Mouse (Mus musculus) natural killer cell, adult 2 months (primary cell): ENCODE results near the gene Ncoa1.
"Not testable (repeated sequence)": the region's sequence is repeated elsewhere in the genome, so short reads cannot be mapped to it uniquely, and the experiment has no call there.

Experiments
- DNase-seq, 2 experiments: peaks; one replicate each; pipeline ENCODE4 v3.0.0; 2022; ENCODE audit warnings: low spot score in 2 of 2

Ncoa1 gene

DNA sequence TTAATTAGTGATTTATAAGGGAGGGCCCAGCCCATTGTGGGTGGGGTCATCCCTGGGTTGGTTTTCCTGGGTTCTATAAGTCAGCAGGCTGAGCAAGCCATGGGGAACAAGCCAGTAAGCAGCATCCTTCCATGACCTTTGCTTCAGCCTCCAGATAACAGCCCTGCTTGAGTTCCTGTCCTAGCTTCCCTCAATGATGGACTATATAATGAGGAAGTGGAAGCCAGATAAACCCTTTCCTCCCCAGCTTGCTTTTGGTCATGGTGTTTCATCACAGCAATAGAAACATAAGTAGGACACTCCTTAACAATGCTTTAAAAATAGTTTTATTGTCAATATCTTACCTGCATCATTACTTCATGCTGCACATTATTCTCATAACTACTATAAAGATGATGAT, 163.2 kb downstream of the Ncoa1 start:
- no peak for DNase-seq

DNA sequence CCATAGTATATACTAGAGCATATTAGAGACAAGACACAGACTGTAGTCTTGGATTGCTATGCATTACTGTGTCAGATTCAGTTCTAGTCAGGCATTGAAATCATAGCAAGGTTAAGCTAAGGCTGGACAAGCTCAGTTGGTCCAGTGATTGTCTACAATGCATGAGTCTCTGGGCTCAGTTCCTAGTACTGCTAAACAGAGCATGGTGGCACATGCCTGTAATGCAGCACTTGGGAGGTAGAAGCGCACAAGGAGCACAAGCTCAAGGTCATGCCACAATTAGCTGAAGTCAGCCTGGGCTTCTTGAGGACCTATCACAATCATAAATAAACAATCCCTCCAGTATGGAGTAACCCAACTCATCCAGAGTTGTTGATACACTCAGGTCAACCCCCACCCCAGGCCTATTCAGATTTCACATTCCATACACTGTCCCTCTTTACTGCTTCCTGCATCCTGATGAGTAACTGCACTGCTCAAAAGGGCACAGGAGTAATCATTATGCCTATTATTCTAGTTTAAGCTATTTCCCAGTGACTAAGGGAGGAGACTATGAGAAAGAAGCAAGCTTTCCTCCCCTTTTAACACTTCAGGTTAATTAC, 170.2 kb downstream of the Ncoa1 start:
- no peak for DNase-seq

DNA sequence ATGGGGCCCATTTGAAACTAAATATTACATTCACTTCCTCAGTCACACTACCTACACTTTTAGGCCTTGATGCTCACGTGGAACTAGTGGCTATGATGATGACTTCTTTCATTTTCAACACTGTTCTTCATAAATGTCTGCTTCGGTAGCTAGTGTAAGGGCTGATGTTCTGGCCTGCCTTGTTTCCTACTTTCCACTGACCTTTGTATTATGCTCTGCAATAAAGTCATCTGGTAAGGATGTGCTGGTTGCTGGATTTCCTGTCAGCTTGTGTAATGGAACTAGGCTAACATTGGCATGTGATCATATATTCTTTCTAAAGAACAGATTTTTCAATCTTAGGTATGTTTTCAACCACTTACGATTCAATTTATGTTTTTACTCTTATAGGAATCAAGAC, 177.7 kb downstream of the Ncoa1 start:
- DNase-seq: no peak

DNA sequence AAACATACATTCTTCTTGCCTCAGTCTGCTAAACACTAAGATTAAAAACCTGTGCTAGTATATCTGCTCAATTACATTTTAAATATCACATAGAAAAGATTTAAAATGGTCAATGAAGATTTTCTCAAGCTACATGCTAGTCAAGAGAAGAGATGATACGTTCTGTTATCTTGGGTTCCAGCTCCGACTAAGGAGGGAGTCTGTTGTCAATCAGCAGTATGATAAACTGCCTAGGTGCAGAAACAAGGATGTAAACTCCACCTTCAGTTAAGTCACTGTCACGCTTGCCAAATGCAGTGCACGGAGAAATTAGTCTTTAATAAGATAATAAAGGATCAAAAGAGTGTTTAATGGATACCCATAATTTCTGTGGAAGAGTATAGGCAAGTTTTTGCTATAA, 178.4 kb downstream of the Ncoa1 start:
- DNase-seq: no peak

DNA sequence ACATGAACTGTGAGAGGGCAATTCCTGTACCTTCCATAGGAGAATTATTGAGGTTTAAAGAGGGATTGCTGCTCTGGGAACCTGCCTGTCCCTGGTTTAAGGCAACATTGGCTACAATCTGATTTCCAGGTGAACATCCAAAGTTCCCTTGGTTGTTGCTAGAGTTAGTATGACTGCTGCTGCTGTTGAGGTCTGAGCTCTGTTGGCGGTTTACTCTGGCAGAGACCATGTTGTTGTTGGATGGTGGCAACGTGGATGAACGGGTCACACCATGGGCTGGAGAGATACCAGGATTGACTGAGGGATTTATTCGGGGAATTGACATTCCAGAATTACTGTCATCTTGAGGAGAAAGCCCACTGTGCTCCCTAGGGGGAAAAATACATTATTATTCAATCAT, 181.1 kb downstream of the Ncoa1 start:
- no peak for DNase-seq

DNA sequence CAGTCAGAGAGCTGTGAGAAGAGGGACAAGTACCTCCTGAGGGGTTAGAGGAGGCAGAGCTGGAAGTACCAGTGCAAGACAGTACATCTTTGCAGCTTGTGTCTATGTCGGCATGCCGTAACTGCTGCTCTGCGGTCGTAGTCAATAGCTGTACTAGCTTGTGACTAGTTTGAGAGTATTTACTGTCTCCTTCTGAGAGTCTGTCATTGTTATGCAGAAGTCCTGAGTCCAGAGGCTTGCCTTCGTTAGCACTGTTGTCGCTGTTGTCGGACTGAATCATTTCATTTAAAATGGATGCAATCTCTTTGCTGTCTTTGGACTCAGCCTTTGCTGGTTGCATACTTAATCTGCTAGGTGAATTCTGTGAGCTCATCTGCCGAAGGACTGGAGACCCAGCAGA, 181.7 kb downstream of the Ncoa1 start:
- no peak for DNase-seq

DNA sequence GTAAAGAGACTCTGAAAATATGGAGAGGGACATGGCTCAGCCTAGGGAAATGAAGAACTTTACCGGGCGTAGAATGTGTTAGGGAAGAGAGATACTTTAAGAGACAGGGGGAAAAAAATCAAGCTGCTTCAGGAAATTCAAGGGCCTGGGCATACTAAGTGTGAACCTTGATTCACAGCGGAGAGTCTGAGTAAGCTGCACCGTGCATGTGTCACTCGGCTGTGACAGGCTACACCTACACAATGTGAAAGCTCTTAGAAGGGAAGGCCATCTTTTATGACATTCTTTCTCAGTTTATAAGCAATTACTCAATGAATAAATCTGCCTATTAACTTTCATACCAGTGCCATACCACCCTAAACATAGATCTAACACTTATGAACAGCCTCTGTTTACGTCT, 183.2 kb downstream of the Ncoa1 start:
- no peak for DNase-seq

DNA sequence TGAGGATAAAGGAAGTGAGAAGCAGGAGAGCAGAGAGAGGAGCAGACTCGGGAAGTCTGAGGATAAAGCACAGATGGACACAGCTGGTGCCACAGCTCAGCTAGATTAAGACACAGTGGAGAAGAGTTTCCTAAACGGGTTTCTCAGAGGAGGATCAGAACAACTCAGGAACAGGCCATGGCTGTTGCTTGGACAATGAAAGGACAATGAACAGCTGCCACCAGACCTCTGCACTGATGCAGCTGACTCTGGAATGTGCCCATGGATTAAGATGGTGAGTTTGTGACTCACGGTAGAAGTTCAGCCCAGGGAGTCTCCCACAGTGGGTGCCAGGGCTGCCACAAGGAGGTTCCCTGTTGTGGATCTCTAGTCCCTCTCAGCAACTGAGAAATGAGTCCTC, 191.8 kb downstream of the Ncoa1 start:
- DNase-seq: no peak

DNA sequence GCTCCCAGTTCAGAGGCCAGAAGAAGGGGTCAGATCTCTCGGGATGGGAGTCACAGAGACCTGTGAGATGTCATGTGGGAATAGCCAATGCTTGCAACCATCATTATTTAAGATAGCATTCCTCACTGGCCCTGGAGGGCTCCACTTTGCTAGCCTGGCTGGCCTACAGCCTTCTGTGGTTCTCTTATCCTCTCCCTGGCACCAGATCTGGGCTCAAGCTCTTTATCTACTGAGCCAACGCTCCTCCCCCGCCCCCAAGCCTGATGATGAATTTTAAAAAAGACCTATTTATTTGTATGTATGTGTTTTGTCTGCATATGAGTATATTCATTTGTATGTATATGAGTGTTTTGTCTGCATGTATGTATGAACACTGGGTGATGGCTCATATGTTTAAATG, 197.1 kb downstream of the Ncoa1 start:
- DNase-seq: no peak

DNA sequence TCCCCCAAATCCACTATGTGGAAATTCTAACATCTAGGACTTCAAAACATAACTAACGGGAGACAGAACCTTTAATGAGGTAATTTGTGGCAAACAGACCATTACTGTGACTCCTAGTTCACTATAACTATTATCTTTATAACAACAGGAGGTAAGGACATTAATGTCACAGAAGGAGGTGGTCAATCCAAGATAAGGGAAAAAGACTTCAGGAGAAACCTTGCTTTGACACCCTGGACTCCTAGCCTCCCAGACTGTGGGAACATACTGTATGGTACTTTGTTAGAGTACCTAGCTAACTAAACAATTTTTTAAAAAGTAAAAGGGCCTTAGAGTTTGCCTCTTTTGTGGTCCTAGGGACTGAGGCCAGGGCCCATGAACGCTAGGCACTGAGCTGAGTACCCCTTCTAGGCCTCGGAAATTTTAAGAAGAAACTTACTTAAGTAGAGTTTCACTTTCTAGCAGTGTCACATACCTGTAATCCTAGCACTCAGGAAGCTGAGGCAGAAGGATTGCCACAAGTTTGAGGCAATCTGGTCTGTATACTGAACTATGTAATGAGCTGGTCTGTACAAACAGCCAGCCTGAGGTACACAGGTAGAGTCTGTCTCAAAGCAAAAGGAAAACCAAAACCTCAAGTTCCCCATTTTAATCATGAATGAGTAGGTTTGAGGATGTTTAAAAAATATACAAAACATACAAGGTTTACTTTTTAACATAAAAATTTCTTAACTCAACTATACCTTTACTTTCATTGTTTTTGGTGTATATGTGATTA, 197.8 kb downstream of the Ncoa1 start:
- DNase-seq: peak in 1 of 2 experiments; percentile 21

DNA sequence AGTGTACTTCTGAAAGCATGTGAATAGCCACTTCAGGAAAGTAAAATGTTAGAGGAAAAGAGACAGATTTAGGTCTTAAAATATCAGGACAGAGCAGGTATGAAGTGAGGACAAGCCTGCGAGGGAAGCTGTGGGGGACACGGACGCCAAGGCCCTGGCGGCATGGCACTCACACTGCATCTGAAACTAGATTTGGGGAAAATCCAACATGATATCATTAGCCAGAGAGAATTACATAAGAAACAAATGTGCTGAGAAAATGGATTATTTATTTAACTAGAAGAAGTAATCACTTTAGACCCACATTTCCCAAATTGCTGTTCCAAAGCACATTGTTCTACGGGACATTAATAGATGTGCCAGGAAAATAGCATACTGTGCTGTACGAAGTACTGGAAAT, 205.9 kb downstream of the Ncoa1 start:
- DNase-seq: no peak

DNA sequence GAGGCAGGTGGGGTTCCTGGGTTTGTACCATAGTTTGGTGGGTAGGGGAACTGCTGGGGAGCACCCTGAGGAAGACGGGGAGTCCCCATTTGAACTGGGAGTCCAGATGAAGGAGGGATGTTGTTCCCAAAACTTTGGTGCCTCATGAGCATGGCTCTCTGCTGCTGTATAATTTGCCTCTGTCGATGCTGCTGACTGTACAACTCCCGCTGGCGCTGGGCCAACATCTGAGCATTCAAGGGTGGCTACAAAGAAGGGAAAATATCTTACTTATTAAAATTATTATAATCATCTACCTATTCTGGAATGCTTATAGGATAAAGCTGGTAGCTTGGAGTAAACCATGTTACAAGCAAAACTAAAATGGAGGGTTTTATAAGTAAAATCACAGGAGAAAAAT, 209.2 kb downstream of the Ncoa1 start:
- no peak for DNase-seq

DNA sequence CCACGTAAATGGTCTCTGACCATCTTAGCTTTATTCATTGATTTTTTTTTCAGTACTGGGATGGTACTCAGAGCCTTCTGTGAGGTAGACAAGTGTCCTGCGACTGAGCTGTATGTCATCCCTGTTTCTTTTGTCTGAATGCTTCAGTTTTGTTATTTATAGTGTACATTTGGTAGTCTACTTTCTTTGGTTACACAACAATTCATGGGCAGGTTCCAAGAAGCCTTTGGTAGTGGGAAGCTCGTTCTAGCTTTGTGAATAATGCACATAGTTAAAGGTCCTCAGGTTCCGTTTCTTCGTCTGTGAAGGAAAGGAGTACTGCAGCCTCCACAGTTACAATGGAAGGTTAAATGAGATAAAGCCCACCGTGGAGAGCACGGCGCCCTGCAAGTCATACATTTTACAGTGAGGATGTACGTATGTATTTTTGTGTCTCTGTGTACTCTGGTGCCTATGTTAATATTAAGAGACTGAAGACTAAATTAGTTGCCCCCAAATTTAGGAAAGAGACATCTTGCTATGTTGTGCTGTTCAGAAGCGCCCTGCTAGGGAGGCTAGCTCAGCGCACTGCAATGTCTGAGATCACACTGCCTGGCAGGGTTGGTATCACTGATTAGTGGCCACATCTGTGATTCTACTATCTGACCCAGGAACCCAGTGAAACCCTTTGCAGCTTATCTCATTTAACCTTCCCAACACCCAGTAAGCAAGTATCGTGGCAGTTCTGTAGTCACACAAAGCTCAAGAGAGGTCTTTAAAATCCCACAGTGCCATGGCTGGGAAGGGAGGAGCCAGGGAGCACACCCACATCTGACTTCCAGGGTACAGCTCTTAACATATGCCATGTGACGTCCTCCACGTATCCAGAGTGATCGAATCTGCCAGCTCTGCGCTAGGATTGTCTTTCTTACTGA, 224.0 kb downstream of the Ncoa1 start:
- DNase-seq: no peak

DNA sequence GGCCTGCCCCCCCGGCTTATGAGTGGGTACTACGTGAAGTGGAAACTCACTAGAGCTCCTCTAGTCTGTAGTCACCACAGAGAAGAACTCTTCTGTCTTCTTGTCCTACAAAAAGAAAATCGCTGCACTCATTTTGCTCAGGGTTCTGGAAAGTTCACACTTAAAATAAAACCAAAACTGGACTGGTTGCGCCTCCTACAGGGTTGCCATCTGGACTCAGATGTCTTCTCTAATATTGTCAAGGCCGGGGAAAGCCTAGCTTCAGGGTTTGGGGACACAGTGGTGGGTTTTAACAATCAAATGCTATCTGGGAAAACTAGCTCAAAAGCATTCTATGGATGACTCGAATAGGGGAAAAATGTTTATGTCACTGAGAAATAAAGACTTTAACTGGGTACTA, 227.2 kb downstream of the Ncoa1 start:
- no peak for DNase-seq

DNA sequence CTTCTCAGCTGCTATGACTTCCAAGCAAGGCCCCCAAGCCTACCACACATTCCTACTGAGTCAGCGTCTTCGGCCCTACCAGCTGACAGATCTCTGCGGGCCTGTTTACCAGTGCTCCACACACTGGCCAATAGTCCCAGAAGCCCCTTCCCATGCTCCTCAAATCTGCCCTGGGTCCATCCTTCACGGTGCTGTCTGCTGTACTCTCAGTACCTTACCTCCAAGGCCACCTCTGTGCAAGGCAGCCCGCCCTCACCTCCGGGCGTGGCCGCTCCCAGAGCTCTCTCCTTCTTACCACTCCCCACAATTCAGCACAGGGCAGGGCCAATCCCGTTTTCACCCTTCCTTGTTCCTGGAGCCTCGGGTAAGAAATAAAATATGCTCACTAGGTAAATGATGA, 231.2 kb downstream of the Ncoa1 start:
- DNase-seq: no peak

DNA sequence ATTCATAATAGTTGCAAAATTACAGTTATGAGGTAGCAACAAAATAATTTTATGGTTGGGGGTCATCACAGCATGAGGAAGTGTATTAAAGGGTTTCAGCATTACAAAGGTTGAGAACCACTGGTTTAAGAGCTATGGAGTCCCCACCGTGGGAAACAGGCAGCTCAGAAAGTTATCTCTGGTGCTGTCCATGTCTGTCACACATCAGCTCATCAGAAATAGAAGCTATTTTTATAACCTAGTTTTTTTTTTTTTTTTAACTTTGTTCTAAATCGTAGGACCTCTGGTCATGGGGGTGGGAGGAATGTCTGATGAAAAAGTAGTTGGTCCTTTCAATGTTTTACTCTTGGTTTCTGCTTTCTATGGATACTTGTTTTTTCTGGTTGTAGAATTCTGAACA, 233.2 kb downstream of the Ncoa1 start:
- no peak for DNase-seq

DNA sequence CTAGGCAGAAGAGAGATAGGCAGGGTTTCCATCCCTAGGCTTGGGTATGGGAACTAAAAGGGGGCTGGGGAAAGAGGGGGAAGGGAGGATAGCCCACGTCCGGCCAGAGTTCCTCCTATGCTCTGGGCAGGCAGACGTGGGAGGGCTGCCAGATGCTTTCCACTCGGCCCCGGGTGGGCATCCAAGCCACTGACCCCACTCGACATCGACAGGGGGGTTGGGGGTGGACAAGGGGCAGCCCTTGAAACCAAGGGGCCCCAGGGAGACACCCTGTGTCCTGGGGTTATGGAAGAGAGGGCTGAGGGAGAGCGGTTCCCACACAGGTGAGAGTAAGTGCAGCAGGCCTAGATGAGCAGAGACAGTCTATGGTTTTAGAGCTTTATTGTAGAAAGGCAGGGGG, 236.7 kb downstream of the Ncoa1 start:
- not testable (repeated sequence) for DNase-seq

DNA sequence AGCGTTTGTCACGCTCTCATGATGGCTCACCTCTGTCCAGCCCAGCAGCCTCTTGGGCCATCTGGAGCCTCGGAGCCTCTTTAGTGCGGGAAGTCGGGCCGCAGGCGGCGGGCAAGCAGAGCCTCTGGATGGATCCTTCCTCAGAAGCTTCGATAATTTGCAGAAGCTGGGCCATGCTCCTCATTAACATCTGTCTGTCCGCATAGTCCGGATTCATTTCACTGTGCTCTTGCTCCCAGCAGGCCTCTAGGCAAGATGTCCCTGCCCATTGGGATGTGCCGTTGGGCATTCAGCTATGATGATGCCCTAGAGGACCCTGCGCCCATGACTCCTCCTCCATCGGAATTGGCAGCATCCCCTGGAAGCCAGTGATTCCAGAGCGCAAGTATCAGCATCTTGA, 239.5 kb downstream of the Ncoa1 start:
- no peak for DNase-seq

DNA sequence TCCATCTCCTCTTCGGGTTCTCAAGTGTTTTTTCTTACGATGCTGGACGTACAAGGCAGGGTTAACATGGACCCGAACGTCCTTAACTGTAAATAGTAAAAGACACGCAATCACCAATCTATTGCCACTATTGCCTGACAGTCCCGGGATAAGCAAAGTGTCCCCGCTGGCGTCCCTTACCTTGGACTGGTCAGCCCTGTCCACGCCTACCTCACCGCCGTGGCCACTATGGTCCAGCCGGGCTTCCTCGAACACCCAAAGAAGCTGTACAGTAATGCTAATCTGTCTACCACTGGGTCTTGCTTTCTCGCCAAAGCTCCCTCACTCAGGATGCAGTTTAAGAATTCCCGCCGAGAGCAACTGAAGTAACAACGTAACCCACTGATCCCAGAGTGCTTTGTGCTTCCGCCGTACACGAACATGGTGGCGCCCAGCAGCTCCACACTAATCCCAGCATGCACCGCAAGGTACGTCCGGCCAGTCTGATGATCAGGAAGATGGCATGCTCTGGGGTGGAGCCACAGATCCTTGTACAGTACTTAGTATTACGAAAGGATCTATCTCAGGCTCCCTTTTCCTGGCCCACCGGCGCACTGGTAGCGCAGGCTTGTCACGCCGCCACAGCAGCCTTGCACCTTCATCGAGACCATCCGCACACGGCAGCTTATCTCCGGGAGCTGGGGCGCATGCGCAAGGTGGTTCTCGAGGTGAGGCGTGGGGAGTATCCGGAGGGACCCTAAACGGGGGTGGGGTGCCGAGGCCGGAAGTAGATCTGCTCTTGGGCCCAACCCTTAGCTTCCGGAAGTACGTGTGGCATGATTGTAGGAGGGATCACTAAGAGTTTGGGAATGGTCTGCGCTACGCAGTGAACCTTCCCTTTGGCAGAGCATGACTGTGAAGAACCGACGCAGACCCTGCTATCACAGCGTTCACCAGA, 243.1 kb downstream of the Ncoa1 start, which contains the start of the genes Ptrhd1 and Cenpo:
Gene Ptrhd1 (plus strand): TSS at position 456 of the 937 bp plus-strand sequence.
Gene Cenpo (minus strand): TSS at position 723 of the 937 bp plus-strand sequence.
- peak; percentile 96 to 97 for DNase-seq

DNA sequence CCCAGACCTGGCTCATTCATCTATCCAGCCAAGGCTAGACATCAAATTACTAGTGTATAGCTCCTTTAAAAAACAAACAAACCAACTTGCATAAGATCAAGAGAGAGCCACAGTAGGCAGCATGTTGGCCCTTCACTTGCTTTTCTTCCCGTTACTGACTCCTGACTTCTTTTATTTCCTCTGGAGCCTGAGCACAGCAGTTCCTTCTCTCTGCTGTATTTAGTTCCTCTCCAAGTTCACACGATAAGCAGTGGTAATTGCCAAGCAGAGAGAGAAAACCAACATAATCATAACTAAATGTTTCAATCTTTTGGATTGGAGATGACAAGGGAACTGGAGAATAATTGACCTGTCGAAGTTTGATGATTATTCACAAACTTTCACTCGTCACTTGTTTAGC, 244.2 kb downstream of the Ncoa1 start:
- DNase-seq: no peak

DNA sequence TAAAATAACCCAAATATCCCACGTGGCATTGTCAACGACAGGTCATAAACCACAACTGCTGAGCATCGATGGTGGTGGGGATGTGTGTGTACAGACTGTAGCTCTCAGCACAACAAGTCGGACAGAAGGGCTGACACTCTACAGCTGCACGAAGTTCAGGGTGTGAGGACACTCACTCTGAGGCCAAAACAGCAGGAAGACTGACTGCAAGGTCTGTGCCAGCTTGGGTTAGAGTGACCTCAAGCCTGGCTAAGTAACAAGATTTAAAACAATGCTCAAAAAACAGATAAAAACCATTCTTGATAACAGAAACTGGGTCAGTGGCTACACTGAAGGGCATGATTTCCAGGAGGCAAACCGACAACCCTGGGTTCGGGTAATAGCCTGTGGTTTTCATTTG, 246.8 kb downstream of the Ncoa1 start:
- no peak for DNase-seq
